Mouse (Mus musculus): ENCODE results near the gene Papss1. TPM values are rescaled to one million over a fixed set of nuclear protein-coding genes. Genes with fewer than 3 reads are reported as not detected.

The Papss1 gene
- polyA plus RNA-seq, 1 experiment from 2014 or later: 120 TPM

DNA sequence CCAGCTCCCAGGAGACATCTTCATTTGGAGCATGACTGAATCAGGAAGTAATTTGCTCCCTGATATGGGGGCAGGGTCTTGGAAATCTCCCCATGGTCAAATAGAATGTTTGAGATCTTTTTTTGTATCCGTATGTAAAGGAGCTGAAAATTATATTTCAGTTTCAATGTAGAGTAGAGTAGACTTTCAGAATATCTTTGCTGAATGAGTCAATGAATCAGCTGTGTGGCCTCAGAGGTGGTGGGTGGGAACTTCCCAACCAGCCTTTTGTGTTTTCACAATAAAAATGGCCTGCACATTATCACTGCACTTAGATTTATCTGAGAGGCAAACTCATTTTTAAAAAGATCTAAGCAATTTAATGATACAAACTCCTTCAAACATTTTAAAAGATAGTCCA is 58.6 kb downstream of the Papss1 start:
- Histone ChIP-seq H3K4me2 (ENCODE audit: low read length) (no peak overlapping the region), H3K4me3 (replicated peaks; ENCODE audit: low read length) (no peak overlapping the region), H3K9ac (replicated peaks; ENCODE audit: low read depth, low read length) (no peak overlapping the region), H3K4me1 (replicated peaks; ENCODE audit: control insufficient read depth, insufficient read depth, low read length) (no peaks in the 10 kb centered on the region), H3K9me3 (ENCODE audit: control insufficient read depth, low read length) (no peaks in the 10 kb centered on the region), H3K36me3 (ENCODE audit: control insufficient read depth, insufficient read depth) (peaks cover 10% of the 10 kb centered on the region), H3K27me3 (replicated peaks; ENCODE audit: control insufficient read depth, insufficient read depth, low read length) (no peaks in the 10 kb centered on the region), H3K27ac (ENCODE audit: low read length) (no peak overlapping the region)
- no peak for ATAC-seq
- 97% methylated on average over 1 of the region's 1 CpGs for WGBS

DNA sequence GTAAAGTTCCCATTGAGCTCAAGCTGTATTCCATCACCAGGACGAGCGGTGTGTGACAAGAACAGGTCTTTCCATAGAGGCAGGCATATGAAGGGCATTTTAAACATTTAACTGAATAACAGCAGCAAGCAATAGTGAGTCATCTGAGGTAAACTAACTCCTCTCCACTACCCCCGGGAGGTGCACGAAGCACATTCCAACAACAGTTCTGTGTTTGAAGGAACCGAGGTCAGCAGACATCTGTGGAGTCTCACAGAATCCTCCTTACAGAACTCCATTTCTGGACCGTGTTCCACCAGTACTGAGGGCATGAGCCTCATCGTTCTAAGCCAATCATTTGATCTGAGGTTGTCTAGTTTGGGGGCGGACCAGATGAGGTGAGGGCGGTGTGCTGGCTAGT is 59.5 kb downstream of the Papss1 start:
- no peak for ATAC-seq
- WGBS: 96% methylated on average over 9 of the region's 9 CpGs
- H3K9me3 ChIP-seq (ENCODE audit: control insufficient read depth, low read length): no peaks in the 10 kb centered on the region
- H3K36me3 ChIP-seq (ENCODE audit: control insufficient read depth, insufficient read depth): peaks cover 7% of the 10 kb centered on the region
- no peak overlapping the region for H3K9ac ChIP-seq (replicated peaks; ENCODE audit: low read depth, low read length)
- H3K4me3 ChIP-seq (replicated peaks; ENCODE audit: low read length): no peak overlapping the region
- H3K27ac ChIP-seq (ENCODE audit: low read length): no peak overlapping the region
- no peak overlapping the region for H3K4me2 ChIP-seq (ENCODE audit: low read length)
- no peaks in the 10 kb centered on the region for H3K4me1 ChIP-seq (replicated peaks; ENCODE audit: control insufficient read depth, insufficient read depth, low read length)
- no peaks in the 10 kb centered on the region for H3K27me3 ChIP-seq (replicated peaks; ENCODE audit: control insufficient read depth, insufficient read depth, low read length)

GRCm38 (mm10) chr3:131627476-131627875 is 62.9 kb downstream of the Papss1 start:
- WGBS: 88% methylated on average over 4 of the region's 4 CpGs
- peaks cover 8% of the 10 kb centered on the region; the same call in 1 of the 2 replicates for H3K36me3 ChIP-seq (ENCODE audit: control insufficient read depth, insufficient read depth)

GRCm38 (mm10) chr3:131628265-131628664 is 63.7 kb downstream of the Papss1 start:
- Histone ChIP-seq H3K9me3 (ENCODE audit: control insufficient read depth, low read length) (no peaks in the 10 kb centered on the region), H3K36me3 (ENCODE audit: control insufficient read depth, insufficient read depth) (peaks cover 15% of the 10 kb centered on the region), H3K4me1 (replicated peaks; ENCODE audit: control insufficient read depth, insufficient read depth, low read length) (0 out of 2 replicates have a peak, but pooled peaks cover 5% of the 10 kb centered on the region), H3K4me3 (replicated peaks; ENCODE audit: low read length) (no peak overlapping the region), H3K4me2 (ENCODE audit: low read length) (no peak overlapping the region), H3K27me3 (replicated peaks; ENCODE audit: control insufficient read depth, insufficient read depth, low read length) (no peaks in the 10 kb centered on the region), H3K9ac (replicated peaks; ENCODE audit: low read depth, low read length) (no peak overlapping the region), H3K27ac (ENCODE audit: low read length) (no peak overlapping the region)
- WGBS: 43% methylated on average over 5 of the region's 5 CpGs
- ATAC-seq: no peak

More at GRCm38 (mm10) chr3:131627476-131627875, 62.9 kb downstream of the Papss1 start:
- Histone ChIP-seq H3K27me3 (replicated peaks; ENCODE audit: control insufficient read depth, insufficient read depth, low read length) (no peaks in the 10 kb centered on the region), H3K9ac (replicated peaks; ENCODE audit: low read depth, low read length) (no peak overlapping the region), H3K4me2 (ENCODE audit: low read length) (no peak overlapping the region), H3K4me1 (replicated peaks; ENCODE audit: control insufficient read depth, insufficient read depth, low read length) (0 out of 2 replicates have a peak, but pooled peaks cover 5% of the 10 kb centered on the region), H3K9me3 (ENCODE audit: control insufficient read depth, low read length) (no peaks in the 10 kb centered on the region), H3K27ac (ENCODE audit: low read length) (no peak overlapping the region), H3K4me3 (replicated peaks; ENCODE audit: low read length) (no peak overlapping the region)
- no peak for ATAC-seq

DNA sequence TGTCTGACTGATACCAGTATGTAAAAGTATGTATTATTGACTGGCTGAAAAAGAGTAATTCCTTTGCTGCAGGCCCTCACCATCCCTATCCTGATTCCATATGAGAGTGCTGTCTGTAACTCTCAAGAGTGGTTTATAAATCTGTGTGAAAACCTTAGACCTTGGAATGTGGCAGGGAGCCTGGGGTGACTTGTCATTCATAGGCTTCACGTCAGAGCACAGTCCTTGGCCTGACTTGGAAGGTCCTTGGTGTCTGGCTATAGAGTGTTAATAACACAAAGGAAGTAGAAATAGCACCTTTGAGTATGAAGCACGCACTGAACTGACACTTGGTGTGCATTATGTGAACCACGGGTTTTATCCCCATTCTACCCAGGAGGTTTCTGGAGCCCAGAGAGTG is 64.4 kb downstream of the Papss1 start:
- Histone ChIP-seq H3K9ac (replicated peaks; ENCODE audit: low read depth, low read length) (no peak overlapping the region), H3K4me3 (replicated peaks; ENCODE audit: low read length) (no peak overlapping the region), H3K4me2 (ENCODE audit: low read length) (no peak overlapping the region), H3K36me3 (ENCODE audit: control insufficient read depth, insufficient read depth) (peaks cover 14% of the 10 kb centered on the region), H3K4me1 (replicated peaks; ENCODE audit: control insufficient read depth, insufficient read depth, low read length) (0 out of 2 replicates have a peak, but pooled peaks cover 5% of the 10 kb centered on the region), H3K27me3 (replicated peaks; ENCODE audit: control insufficient read depth, insufficient read depth, low read length) (no peaks in the 10 kb centered on the region), H3K9me3 (ENCODE audit: control insufficient read depth, low read length) (no peaks in the 10 kb centered on the region), H3K27ac (ENCODE audit: low read length) (no peak overlapping the region)
- no peak for ATAC-seq
- WGBS: 88% methylated on average over 3 of the region's 3 CpGs

DNA sequence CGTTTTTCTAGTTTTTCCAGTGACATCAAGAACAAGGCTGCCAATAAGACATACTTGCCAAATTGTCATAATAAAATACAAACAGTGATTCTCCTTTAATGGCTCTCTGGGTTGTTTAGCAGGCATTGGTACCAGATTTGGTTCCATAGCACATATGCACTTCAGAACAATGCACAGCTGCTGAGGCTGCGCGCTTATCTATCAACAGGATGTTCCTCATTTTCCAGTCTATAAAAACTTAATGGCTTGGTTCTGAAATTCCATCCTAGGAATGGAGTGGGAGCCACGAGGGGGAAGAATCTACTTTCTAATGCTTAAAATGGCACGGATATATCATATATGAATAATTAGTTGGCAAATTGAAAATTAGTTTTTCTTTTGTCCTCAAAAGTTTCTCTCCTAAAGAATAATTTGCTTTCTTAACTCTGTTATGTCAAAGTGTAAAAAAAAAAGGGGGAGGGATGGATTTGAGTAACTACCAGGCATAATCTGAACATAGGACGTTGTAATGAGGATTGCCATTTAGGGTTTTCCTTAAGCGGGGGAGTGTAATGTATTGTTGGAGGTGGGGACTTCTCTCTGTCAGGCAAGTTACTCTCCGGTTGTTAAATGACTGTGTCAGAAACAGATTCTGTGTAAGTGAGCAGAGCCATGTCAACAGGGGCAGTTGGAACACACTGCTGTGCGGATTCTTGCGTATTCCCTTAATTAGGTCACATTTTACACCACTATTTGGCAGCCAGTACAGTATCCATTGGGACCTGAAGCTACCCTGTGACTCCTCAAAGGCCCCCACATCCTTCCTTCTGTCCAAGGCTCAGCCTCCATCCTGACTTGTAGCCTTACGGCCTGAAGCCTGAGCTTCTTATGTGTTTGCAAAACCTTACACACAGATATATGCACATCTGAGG is 66.1 kb downstream of the Papss1 start:
- Histone ChIP-seq H3K4me3 (replicated peaks; ENCODE audit: low read length) (no peak overlapping the region), H3K4me2 (ENCODE audit: low read length) (no peak overlapping the region), H3K36me3 (ENCODE audit: control insufficient read depth, insufficient read depth) (peaks cover 10% of the 10 kb centered on the region), H3K27ac (ENCODE audit: low read length) (no peak overlapping the region), H3K9ac (replicated peaks; ENCODE audit: low read depth, low read length) (no peak overlapping the region), H3K27me3 (replicated peaks; ENCODE audit: control insufficient read depth, insufficient read depth, low read length) (no peaks in the 10 kb centered on the region), H3K4me1 (replicated peaks; ENCODE audit: control insufficient read depth, insufficient read depth, low read length) (0 out of 2 replicates have a peak, but pooled peaks cover 5% of the 10 kb centered on the region), H3K9me3 (ENCODE audit: control insufficient read depth, low read length) (no peaks in the 10 kb centered on the region)
- peak; percentile 41 for ATAC-seq
- WGBS: 75% methylated on average over 11 of the region's 11 CpGs

GRCm38 (mm10) chr3:131631318-131631870 is 66.8 kb downstream of the Papss1 start:
- Histone ChIP-seq H3K27me3 (replicated peaks; ENCODE audit: control insufficient read depth, insufficient read depth, low read length) (no peaks in the 10 kb centered on the region), H3K9ac (replicated peaks; ENCODE audit: low read depth, low read length) (no peak overlapping the region), H3K4me2 (ENCODE audit: low read length) (no peak overlapping the region), H3K4me1 (replicated peaks; ENCODE audit: control insufficient read depth, insufficient read depth, low read length) (0 out of 2 replicates have a peak, but pooled peaks cover 5% of the 10 kb centered on the region), H3K9me3 (ENCODE audit: control insufficient read depth, low read length) (no peaks in the 10 kb centered on the region), H3K36me3 (ENCODE audit: control insufficient read depth, insufficient read depth) (peaks cover 10% of the 10 kb centered on the region), H3K4me3 (replicated peaks; ENCODE audit: low read length) (no peak overlapping the region), H3K27ac (ENCODE audit: low read length) (no peak overlapping the region)
- peak; percentile 45 for ATAC-seq
- 73% methylated on average over 16 of the region's 16 CpGs for WGBS

DNA sequence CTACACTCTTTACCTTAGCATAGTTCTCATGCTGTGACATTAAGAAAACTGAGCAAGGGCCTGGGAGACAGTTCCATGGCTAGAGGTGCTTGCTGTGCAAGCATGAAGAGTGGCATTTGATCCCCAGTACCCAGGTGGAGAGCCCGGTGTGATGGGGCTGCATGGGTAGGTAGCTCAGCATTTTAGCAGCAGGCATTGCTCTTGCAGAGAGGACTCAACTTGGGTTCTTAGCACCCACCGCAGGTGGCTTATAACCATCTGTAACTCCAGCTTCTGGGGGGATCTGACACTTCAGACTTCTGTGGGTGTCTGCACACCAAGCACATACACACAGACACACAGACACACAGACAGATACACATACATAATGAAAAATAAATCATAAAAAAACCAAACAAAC is 69.5 kb downstream of the Papss1 start:
- no peaks in the 10 kb centered on the region for H3K27me3 ChIP-seq (replicated peaks; ENCODE audit: control insufficient read depth, insufficient read depth, low read length)
- H3K4me2 ChIP-seq (ENCODE audit: low read length): no peak overlapping the region
- 95% methylated on average over 2 of the region's 2 CpGs for WGBS
- ATAC-seq: no peak
- peaks cover 10% of the 10 kb centered on the region for H3K36me3 ChIP-seq (ENCODE audit: control insufficient read depth, insufficient read depth)
- 0 out of 2 replicates have a peak, but pooled peaks cover 5% of the 10 kb centered on the region for H3K4me1 ChIP-seq (replicated peaks; ENCODE audit: control insufficient read depth, insufficient read depth, low read length)
- no peak overlapping the region for H3K27ac ChIP-seq (ENCODE audit: low read length)
- no peak overlapping the region for H3K4me3 ChIP-seq (replicated peaks; ENCODE audit: low read length)
- H3K9ac ChIP-seq (replicated peaks; ENCODE audit: low read depth, low read length): no peak overlapping the region
- no peaks in the 10 kb centered on the region for H3K9me3 ChIP-seq (ENCODE audit: control insufficient read depth, low read length)

DNA sequence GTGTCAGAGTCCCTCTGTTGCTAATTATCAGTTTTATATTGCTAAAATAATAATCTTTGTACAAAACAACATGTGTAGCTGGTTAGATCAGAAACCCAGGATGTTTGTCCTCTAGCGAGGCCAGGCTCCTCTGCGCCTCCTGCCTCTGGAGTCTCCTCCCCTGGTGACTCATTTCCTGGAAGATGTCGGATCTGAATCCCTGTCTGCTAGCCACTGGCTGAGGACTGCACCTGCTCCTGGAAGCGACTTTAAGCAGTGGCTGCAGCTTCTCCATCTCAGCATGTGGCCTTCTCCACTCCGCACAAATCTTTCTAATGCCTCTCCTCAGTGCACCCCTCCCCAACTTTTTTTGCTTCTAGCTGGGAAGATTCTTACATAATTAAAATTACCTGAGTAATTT is 71.6 kb downstream of the Papss1 start:
- no peak overlapping the region for H3K4me2 ChIP-seq (ENCODE audit: low read length)
- no peaks in the 10 kb centered on the region for H3K9me3 ChIP-seq (ENCODE audit: control insufficient read depth, low read length)
- no peak overlapping the region for H3K4me3 ChIP-seq (replicated peaks; ENCODE audit: low read length)
- no peak overlapping the region for H3K27ac ChIP-seq (ENCODE audit: low read length)
- no peaks in the 10 kb centered on the region for H3K27me3 ChIP-seq (replicated peaks; ENCODE audit: control insufficient read depth, insufficient read depth, low read length)
- H3K4me1 ChIP-seq (replicated peaks; ENCODE audit: control insufficient read depth, insufficient read depth, low read length): 0 out of 2 replicates have a peak, but pooled peaks cover 5% of the 10 kb centered on the region
- no peak for ATAC-seq
- WGBS: 48% methylated on average over 5 of the region's 5 CpGs
- no peak overlapping the region for H3K9ac ChIP-seq (replicated peaks; ENCODE audit: low read depth, low read length)
- H3K36me3 ChIP-seq (ENCODE audit: control insufficient read depth, insufficient read depth): peaks cover 10% of the 10 kb centered on the region
